Comparison of ENCODE assay signal across 8 mouse cellular contexts in genomic region chr4:153482459-153483338, GRCm38 (mm10). TPM values are rescaled to one million over a fixed set of nuclear protein-coding genes. Genes with fewer than 3 reads are reported as not detected.
DNase-seq lines count a peak whose midpoint lies in the region; ATAC-seq and TF ChIP-seq lines count a peak whose summit lies in the region.

Ajap1 (minus strand) TSS chr4:153482811.

- peak; percentile 52; the same call in 1 of the 2 replicates for ATAC-seq in kidney, embryonic 16.5 days (ENCODE audit: low FRiP score, low TSS enrichment)

- no peak for TF ChIP-seq CTCF in lung, adult 2 months (IDR thresholded peaks at IDR 0.05; ENCODE audit: insufficient read depth, low read length)

- H3K27ac ChIP-seq in kidney, embryonic 16.5 days (ENCODE audit: low read length) = no peak within 1 kb of the TSS
- H3K27ac ChIP-seq in limb, embryonic 10.5 days = peak within 1 kb of the TSS; percentile 74

- DNase-seq in kidney, postnatal 14 days = no peak
- peak in 1 of 2 experiments; percentile 17 for DNase-seq in adrenal gland, postnatal 4 days (ENCODE audit: low spot score in 2 of 2)
- DNase-seq in frontal cortex, postnatal 10 days (ENCODE audit: low spot score in 2 of 2) = peak; percentile 57 to 67
- peak; percentile 76 for DNase-seq in limb, embryonic 10.5 days (ENCODE audit: low spot score)
- DNase-seq in right cerebral cortex, adult 18-20 months = peak; percentile 86
- DNase-seq in spleen, postnatal 36 days (ENCODE audit: low spot score in 2 of 2) = no peak
- DNase-seq in lung, adult 2 months = no peak

- no peaks in the 10 kb centered on the region for H3K36me3 ChIP-seq in kidney, embryonic 16.5 days (ENCODE audit: insufficient read depth, low read length)
- H3K36me3 ChIP-seq in limb, embryonic 10.5 days = no peaks in the 10 kb centered on the region

- H3K27me3 ChIP-seq in kidney, embryonic 16.5 days (ENCODE audit: insufficient read depth, low read length) = peaks cover 83% of the 10 kb centered on the region
- H3K27me3 ChIP-seq in limb, embryonic 10.5 days (ENCODE audit: low read depth, poor library complexity, severe bottlenecking) = peaks cover 70% of the 10 kb centered on the region

- no peaks in the 10 kb centered on the region for H3K9me3 ChIP-seq in kidney, embryonic 16.5 days (ENCODE audit: low read length)
- no peaks in the 10 kb centered on the region for H3K9me3 ChIP-seq in limb, embryonic 10.5 days (replicated peaks)

- peaks cover 23% of the 10 kb centered on the region for H3K4me1 ChIP-seq in kidney, embryonic 16.5 days (ENCODE audit: insufficient read depth, low read length)
- H3K4me1 ChIP-seq in limb, embryonic 10.5 days = peaks cover 68% of the 10 kb centered on the region
- no peaks in the 10 kb centered on the region for H3K4me1 ChIP-seq in lung, adult 2 months (ENCODE audit: control insufficient read depth, insufficient read depth, low read length)

- peak within 1 kb of the TSS; percentile 52 for H3K4me3 ChIP-seq in kidney, embryonic 16.5 days (ENCODE audit: low read length)
- peak within 1 kb of the TSS; percentile 61 for H3K4me3 ChIP-seq in limb, embryonic 10.5 days
- H3K4me3 ChIP-seq in lung, adult 2 months (replicated peaks; ENCODE audit: extremely low read depth, low read depth, low read length) = no peak within 1 kb of the TSS

- peak within 1 kb of the TSS; percentile 78 for H3K4me2 ChIP-seq in kidney, embryonic 16.5 days (replicated peaks; ENCODE audit: low read depth, low read length)

- peak within 1 kb of the TSS; percentile 58 for H3K9ac ChIP-seq in kidney, embryonic 16.5 days (replicated peaks; ENCODE audit: low read length)

- no peak for TF ChIP-seq POLR2A in lung, adult 2 months (IDR thresholded peaks at IDR 0.05; ENCODE audit: borderline replicate concordance, extremely low read depth, low read depth, low read length)

- WGBS in kidney, embryonic 16.5 days = under 1% methylated on average over 81 of the region's 114 CpGs
- WGBS in limb, embryonic 10.5 days = 2% methylated on average over 106 of the region's 114 CpGs
- WGBS in lung, adult 2 months = 1% methylated on average over 109 of the region's 114 CpGs

RNA-seq across cellular contexts. Expression of gene Ajap1, which starts in this region (rescaled TPM):
- 1.5 and 2.6 TPM in 2 replicates for polyA plus RNA-seq in kidney, embryonic 16.5 days (2015; fragmentation: Nextera tagmentation; extraction: Ambion mirVana)
- 10 to 100 TPM; 20.9 to 23.7 TPM for total RNA-seq in adrenal gland, postnatal 4 days (2021)
- 0.34 and 0.45 TPM in 2 replicates for polyA plus RNA-seq in limb, embryonic 10.5 days (2016; fragmentation: Nextera tagmentation; extraction: Ambion mirVana)
- 0.34 and 0.57 TPM in 2 replicates for polyA plus RNA-seq in lung, adult 2 months (2012; rRNA removed)

Comparison
In these comparisons a context has a peak if more than half of its experiments do, and no peak if none do; other contexts are left out.
1. Peak in DNase-seq, H3K4me3 ChIP-seq and H3K27ac ChIP-seq in limb, embryonic 10.5 days; RNA of the gene not detected or under 1 TPM.
2. DNase-seq: peak in frontal cortex, postnatal 10 days (2 of 2) and right cerebral cortex, adult 18-20 months (single experiment); none in kidney, postnatal 14 days (single experiment), spleen, postnatal 36 days (0 of 2) and lung, adult 2 months (single experiment).